Mouse (Mus musculus) liver, adult 2 months (tissue): ENCODE results near the gene Hdhd3. TPM values are rescaled to one million over a fixed set of nuclear protein-coding genes. Genes with fewer than 3 reads are reported as not detected.

ENCODE experiments used
- DNase-seq: peaks from one replicate; pipeline ENCODE4 v3.0.0-alpha.2; 2011; ENCODE audit warnings: low read depth, low spot score; ENCODE audit errors: extremely low read depth
- H3K27ac ChIP-seq: fragments of 200-500 bp; replicated peaks from 2 replicates; pipeline ENCODE4 v1.5.1; 2012; ENCODE audit warnings: low read depth, mild to moderate bottlenecking, control low read depth, inconsistent platforms, low read length; ENCODE audit not compliant: insufficient read depth
- H3K27me3 ChIP-seq: fragments of 200-500 bp; 2 replicates; pipeline ENCODE4 v1.6.1; 2012; ENCODE audit warnings: mild to moderate bottlenecking, moderate library complexity, low read length, inconsistent platforms; ENCODE audit not compliant: control insufficient read depth, insufficient read depth
- H3K36me3 ChIP-seq: fragments of 200-500 bp; 2 replicates; pipeline ENCODE4 v1.6.1; 2012; ENCODE audit warnings: low read length, inconsistent platforms; ENCODE audit not compliant: control insufficient read depth, insufficient read depth
- H3K4me1 ChIP-seq: fragments of 200-500 bp; 2 replicates; pipeline ENCODE4 v1.6.1; 2011; ENCODE audit warnings: low read length; ENCODE audit not compliant: control insufficient read depth, insufficient read depth
- H3K4me3 ChIP-seq: fragments of 200-500 bp; 2 replicates; pipeline ENCODE4 v1.5.1; 2011; ENCODE audit warnings: low read depth, mild to moderate bottlenecking, control low read depth, low read length, moderate library complexity; ENCODE audit not compliant: insufficient read depth
- H3K79me2 ChIP-seq: fragments of 200-500 bp; 2 replicates; pipeline ENCODE4 v1.6.1; 2012; ENCODE audit warnings: inconsistent platforms, mild to moderate bottlenecking, low read length, moderate library complexity; ENCODE audit not compliant: control insufficient read depth, insufficient read depth
- H3K9ac ChIP-seq: fragments of 200-500 bp; 2 replicates; pipeline ENCODE4 v1.6.1; 2012; ENCODE audit warnings: low read depth, mild to moderate bottlenecking, control low read depth, inconsistent platforms, low read length
- CTCF ChIP-seq: fragments of 200-500 bp; IDR thresholded peaks from 2 replicates; pipeline ENCODE4 v1.5.1; 2011; ENCODE audit warnings: low read depth, low read length, control low read depth
- POLR2A ChIP-seq: fragments of 200-500 bp; IDR thresholded peaks from 2 replicates; pipeline ENCODE4 v1.6.1; 2011; ENCODE audit warnings: low read length, control low read depth; ENCODE audit not compliant: insufficient read depth; ENCODE audit errors: extremely low read depth
- WGBS: fragments of 180-500 bp; shearing (Covaris S2); methylation state at CpG from one replicate; pipeline ENCODE4 v1.1.7; 2018; 5-methylcytosine and 5-hydroxymethylcytosine counted together
- polyA plus RNA-seq: library from polyadenylated mRNA; depleted of rRNA; stranded (reverse); fragments of >200 nt; gene quantifications from 2 replicates; pipeline ENCODE4 v1.2.3, GENCODE M21; 2012; rRNA removed
- total RNA-seq: library from RNA; depleted of rRNA; stranded (reverse); fragments of >200 nt; gene quantifications from 2 replicates; pipeline ENCODE4 v1.2.3, GENCODE M21; 2014; rRNA removed

Hdhd3 gene
- total and polyA plus RNA-seq, 2 experiments = 14.0 to 61.4 TPM

DNA sequence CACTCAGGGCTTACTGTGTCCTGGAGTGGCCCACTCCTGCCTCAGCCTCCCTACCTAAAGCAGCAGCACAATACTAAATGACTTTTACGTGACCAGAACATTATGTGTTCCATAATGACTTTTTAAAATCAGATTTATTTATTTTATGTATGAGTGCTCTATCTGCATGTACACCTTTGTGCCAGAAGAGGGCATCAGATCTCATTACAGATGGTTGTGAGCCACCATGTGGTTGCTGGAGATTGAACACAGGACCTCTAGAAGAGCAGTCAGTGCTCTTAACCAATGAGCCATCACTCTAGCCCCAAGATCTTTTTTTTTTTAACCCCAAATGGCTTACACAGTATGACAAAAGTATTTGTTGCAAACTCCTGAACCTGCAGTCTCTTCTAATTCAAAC, 35.1 kb downstream of the Hdhd3 start:
- Histone ChIP-seq H3K4me3 (no peak overlapping the region), H3K27ac (no peak overlapping the region), H3K27me3 (no peaks in the 10 kb centered on the region), H3K4me1 (peaks cover 2% of the 10 kb centered on the region; the same call in 1 of the 2 replicates), H3K9ac (no peak overlapping the region), H3K36me3 (no peaks in the 10 kb centered on the region), H3K79me2 (no peaks in the 10 kb centered on the region)
- TF ChIP-seq POLR2A (no peak), CTCF (no peak)
- 100% methylated on average over 1 of the region's 1 CpGs for WGBS
- DNase-seq = no peak

DNA sequence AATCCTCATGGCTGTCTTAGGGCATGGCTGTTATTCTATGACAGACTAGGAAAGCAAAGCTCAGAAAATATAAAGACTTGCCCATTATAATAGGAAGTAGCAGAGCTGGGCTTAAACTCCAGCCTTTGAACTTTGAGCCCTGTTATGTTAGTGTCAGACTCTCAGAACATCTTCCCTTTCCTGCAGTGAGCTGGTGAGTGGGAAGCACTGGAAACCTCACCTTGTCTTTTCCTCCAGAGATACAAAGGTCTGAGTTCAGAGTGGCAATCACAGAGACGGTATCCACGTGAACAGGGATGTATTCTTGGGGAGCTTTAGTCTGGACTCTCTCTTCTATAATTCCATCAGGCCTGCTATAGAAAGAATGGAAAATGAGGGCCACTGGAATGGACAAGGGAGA, 40.1 kb downstream of the Hdhd3 start:
- no peaks in the 10 kb centered on the region for H3K4me1 ChIP-seq
- H3K79me2 ChIP-seq = no peaks in the 10 kb centered on the region
- H3K36me3 ChIP-seq = no peaks in the 10 kb centered on the region
- H3K9ac ChIP-seq = no peak overlapping the region
- H3K4me3 ChIP-seq = no peak overlapping the region
- TF ChIP-seq POLR2A (no peak), CTCF (no peak)
- no peak overlapping the region for H3K27ac ChIP-seq
- 89% methylated on average over 2 of the region's 2 CpGs for WGBS
- no peak for DNase-seq
- H3K27me3 ChIP-seq = no peaks in the 10 kb centered on the region

DNA sequence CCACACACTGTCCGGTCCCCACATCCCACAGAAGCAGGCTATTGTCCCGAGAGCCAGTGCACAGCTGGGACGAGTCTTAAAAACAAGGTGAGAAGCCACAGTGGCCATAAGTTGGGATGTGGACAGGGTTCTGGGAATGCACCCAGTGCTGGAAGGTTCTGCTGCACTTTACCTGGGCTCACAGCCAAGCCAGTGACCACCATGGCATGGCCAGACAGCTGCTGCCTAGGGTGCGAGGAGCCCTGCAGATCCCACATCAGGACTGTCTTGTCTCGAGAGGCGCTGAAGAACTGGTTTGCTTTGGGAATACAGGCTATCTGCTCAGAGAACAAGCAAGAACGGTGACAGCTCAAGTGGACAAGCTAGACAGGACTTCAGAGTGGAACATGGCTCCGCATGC, 42.9 kb downstream of the Hdhd3 start:
- Histone ChIP-seq H3K9ac (no peak overlapping the region), H3K79me2 (no peaks in the 10 kb centered on the region), H3K4me1 (no peaks in the 10 kb centered on the region), H3K36me3 (no peaks in the 10 kb centered on the region), H3K27ac (no peak overlapping the region), H3K27me3 (no peaks in the 10 kb centered on the region), H3K4me3 (no peak overlapping the region)
- TF ChIP-seq POLR2A (no peak), CTCF (no peak)
- WGBS = 94% methylated on average over 8 of the region's 8 CpGs
- no peak for DNase-seq

DNA sequence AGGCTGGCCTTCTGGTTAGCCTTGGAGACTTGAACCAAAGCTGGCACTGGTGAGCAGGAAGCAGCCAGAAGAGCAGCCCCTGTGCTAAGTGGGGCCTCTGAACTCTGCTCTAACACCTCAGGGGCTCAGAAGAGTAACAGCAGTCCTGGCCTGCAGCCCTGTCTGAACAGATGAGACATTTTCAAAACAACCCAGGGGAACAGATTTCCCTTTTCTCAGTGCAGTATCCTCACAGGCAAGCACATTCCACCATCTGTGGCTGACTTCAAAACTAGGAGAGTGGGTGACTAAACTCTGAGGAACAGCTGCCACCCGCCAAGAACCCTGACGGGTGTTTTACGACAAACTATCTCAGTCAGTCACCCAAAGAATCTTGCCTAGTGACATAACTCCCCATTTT, 44.2 kb downstream of the Hdhd3 start:
- Histone ChIP-seq H3K9ac (no peak overlapping the region), H3K4me1 (no peaks in the 10 kb centered on the region), H3K27ac (no peak overlapping the region), H3K4me3 (no peak overlapping the region), H3K79me2 (no peaks in the 10 kb centered on the region), H3K27me3 (no peaks in the 10 kb centered on the region), H3K36me3 (no peaks in the 10 kb centered on the region)
- no peak for DNase-seq
- WGBS = 95% methylated on average over 3 of the region's 3 CpGs
- TF ChIP-seq POLR2A (no peak), CTCF (no peak)

DNA sequence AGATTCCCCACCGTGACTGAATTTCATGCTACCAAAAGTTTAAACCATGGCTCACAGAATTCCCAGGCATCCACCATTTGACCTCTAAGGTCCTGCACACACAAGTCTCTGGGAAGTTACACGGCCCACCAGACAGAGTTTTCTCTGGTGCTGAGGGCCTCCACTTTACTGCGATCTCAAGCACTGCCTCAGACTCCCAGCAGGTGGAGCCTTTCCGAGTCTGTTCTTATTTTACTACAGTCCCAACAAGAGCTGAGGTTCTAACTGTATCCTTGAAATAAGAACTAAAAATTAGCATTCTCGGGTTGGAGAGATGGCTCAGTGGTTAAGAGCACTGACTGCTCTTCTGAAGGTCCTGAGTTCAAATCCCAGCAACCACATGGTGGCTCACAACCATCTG, 48.3 kb downstream of the Hdhd3 start:
- Histone ChIP-seq H3K79me2 (no peaks in the 10 kb centered on the region), H3K4me3 (no peak overlapping the region), H3K27ac (no peak overlapping the region), H3K9ac (no peak overlapping the region), H3K36me3 (no peaks in the 10 kb centered on the region), H3K4me1 (no peaks in the 10 kb centered on the region), H3K27me3 (no peaks in the 10 kb centered on the region)
- WGBS = 49% methylated on average over 5 of the region's 5 CpGs
- peak; percentile 67 for TF ChIP-seq CTCF
- no peak for TF ChIP-seq POLR2A
- peak; percentile 40 for DNase-seq

Other genes starting within 250 kb of the Hdhd3 start
- gene Slc31a2, start 240.9 kb downstream of the Hdhd3 start, total RNA-seq = 9.7 and 10.2 TPM in 2 replicates
- 9.3 and 12.8 TPM in 2 replicates for gene Slc31a2, start 240.9 kb downstream of the Hdhd3 start, polyA plus RNA-seq
- gene Fkbp15, start 142.9 kb downstream of the Hdhd3 start, total RNA-seq = 22.7 and 24.5 TPM in 2 replicates
- gene Fkbp15, start 142.9 kb downstream of the Hdhd3 start, polyA plus RNA-seq = 17.4 and 20.0 TPM in 2 replicates
- 88.4 and 91.4 TPM in 2 replicates for gene Slc31a1, start 142.7 kb downstream of the Hdhd3 start, total RNA-seq
- gene Slc31a1, start 142.7 kb downstream of the Hdhd3 start, polyA plus RNA-seq = 75.3 and 81.5 TPM in 2 replicates
- 46.9 and 52.6 TPM in 2 replicates for gene Cdc26, start 94.8 kb downstream of the Hdhd3 start, total RNA-seq
- 13.5 and 14.8 TPM in 2 replicates for gene Cdc26, start 94.8 kb downstream of the Hdhd3 start, polyA plus RNA-seq
- gene Prpf4, start 94.7 kb downstream of the Hdhd3 start, total RNA-seq = 3.9 and 4.6 TPM in 2 replicates
- 4.4 and 7.3 TPM in 2 replicates for gene Prpf4, start 94.7 kb downstream of the Hdhd3 start, polyA plus RNA-seq
- gene Rnf183, start 68.2 kb downstream of the Hdhd3 start, total RNA-seq = not detected in 2 replicates
- not detected in 2 replicates for gene Rnf183, start 68.2 kb downstream of the Hdhd3 start, polyA plus RNA-seq
- gene Wdr31, start 32.6 kb downstream of the Hdhd3 start, total RNA-seq = 0.07 and 0.09 TPM in 2 replicates
- 0.07 TPM in 1 of 2 replicates, not detected in the other for gene Wdr31, start 32.6 kb downstream of the Hdhd3 start, polyA plus RNA-seq
- gene Bspry, start 23.4 kb downstream of the Hdhd3 start, total RNA-seq = 0.09 TPM in 1 of 2 replicates, not detected in the other
- 0.19 and 0.26 TPM in 2 replicates for gene Bspry, start 23.4 kb downstream of the Hdhd3 start, polyA plus RNA-seq
- gene Alad, start 16.5 kb upstream of the Hdhd3 start, total RNA-seq = 114 and 123 TPM in 2 replicates
- gene Alad, start 16.5 kb upstream of the Hdhd3 start, polyA plus RNA-seq = 328 and 437 TPM in 2 replicates
- gene Pole3, start 21.6 kb upstream of the Hdhd3 start, total RNA-seq = 11.7 and 13.4 TPM in 2 replicates
- 9.1 and 9.3 TPM in 2 replicates for gene Pole3, start 21.6 kb upstream of the Hdhd3 start, polyA plus RNA-seq
- gene 4933430I17Rik, start 21.9 kb upstream of the Hdhd3 start, total RNA-seq = not detected in 2 replicates
- not detected in 2 replicates for gene 4933430I17Rik, start 21.9 kb upstream of the Hdhd3 start, polyA plus RNA-seq
- gene Rgs3, start 56.4 kb upstream of the Hdhd3 start, total RNA-seq = 7.0 and 9.6 TPM in 2 replicates
- 8.3 and 13.0 TPM in 2 replicates for gene Rgs3, start 56.4 kb upstream of the Hdhd3 start, polyA plus RNA-seq